Mouse (Mus musculus): ENCODE data around the gene Krt33a. TPM values are rescaled to one million over a fixed set of nuclear protein-coding genes. Genes with fewer than 3 reads are reported as not detected.

Gene Krt33a
- total and polyA plus RNA-seq, 3 experiments: not detected

- H3K27ac ChIP-seq (ENCODE audit: control insufficient read depth, low read depth, low read length): no peak overlapping the region
- no peaks in the 10 kb centered on the region for H3K4me1 ChIP-seq (ENCODE audit: control insufficient read depth in 1 of 2, insufficient read depth in 2 of 2, low read length in 2 of 2)
- no peaks in the 10 kb centered on the region for H3K79me2 ChIP-seq (ENCODE audit: control insufficient read depth, insufficient read depth, low read length, poor library complexity)
- H3K36me3 ChIP-seq (ENCODE audit: control insufficient read depth in 1 of 2, insufficient read depth in 2 of 2, low read length in 2 of 2): no peaks in the 10 kb centered on the region
- no peak for DNase-seq (ENCODE audit: low read depth, low spot score)
- no peaks in the 10 kb centered on the region for H3K27me3 ChIP-seq (ENCODE audit: control insufficient read depth in 1 of 2, insufficient read depth in 2 of 2, low read length in 2 of 2)
- H3K9me3 ChIP-seq (replicated peaks; ENCODE audit: insufficient read depth, low read length): no peaks in the 10 kb centered on the region
- TF ChIP-seq ZMIZ1 (IDR thresholded peaks at IDR 0.05; ENCODE audit: low read depth, low read length): no peak
- no peak for TF ChIP-seq CHD2 (IDR thresholded peaks at IDR 0.05; ENCODE audit: low read length)
- no peak for TF ChIP-seq HCFC1 (IDR thresholded peaks at IDR 0.05; ENCODE audit: low read depth, low read length)
- TF ChIP-seq RAD21 (IDR thresholded peaks at IDR 0.05; ENCODE audit: low read depth, low read length): no peak
- TF ChIP-seq ELF1 (IDR thresholded peaks at IDR 0.05; ENCODE audit: low read depth, low read length): no peak
- no peak for TF ChIP-seq MYC (IDR thresholded peaks at IDR 0.05; ENCODE audit: low read depth, low read length)
- no peak for TF ChIP-seq GABPA (IDR thresholded peaks at IDR 0.05; ENCODE audit: low read depth, low read length)
- TF ChIP-seq MYB (IDR thresholded peaks at IDR 0.05; ENCODE audit: low read depth, low read length): no peak
- TF ChIP-seq ZC3H11A (IDR thresholded peaks at IDR 0.05; ENCODE audit: low read depth, low read length): no peak
- TF ChIP-seq POLR2AphosphoS5 (IDR thresholded peaks at IDR 0.05; ENCODE audit: borderline replicate concordance, low read depth, low read length): no peak
- no peak for TF ChIP-seq POLR2A (IDR thresholded peaks at IDR 0.05; ENCODE audit: control insufficient read depth in 1 of 2, insufficient read depth in 1 of 2, low read depth in 1 of 2, low read length in 2 of 2, poor library complexity in 1 of 2)
- TF ChIP-seq NELFE (IDR thresholded peaks at IDR 0.05; ENCODE audit: low read depth, low read length): no peak
- no peak for TF ChIP-seq JUND (IDR thresholded peaks at IDR 0.05; ENCODE audit: low read depth, low read length)
- TF ChIP-seq TBP (IDR thresholded peaks at IDR 0.05; ENCODE audit: low read depth, low read length): no peak
- no peak overlapping the region for H3K9ac ChIP-seq (ENCODE audit: control insufficient read depth, low read depth, low read length, poor library complexity, severe bottlenecking)
- no peak overlapping the region for H3K4me3 ChIP-seq (ENCODE audit: control insufficient read depth in 1 of 2, insufficient read depth in 1 of 2, low read depth in 2 of 2, low read length in 2 of 2)
These were observed 27.5 kb downstream of the Krt33a start for GRCm38 (mm10) chr11:99988530-99988929.

GRCm38 (mm10) chr11:99986180-99986647 lies 29.8 kb downstream of the Krt33a start, which contains the start of gene Krtap16-1:
Krtap16-1 (minus strand) TSS chr11:99986597.
- no peak for DNase-seq (ENCODE audit: low read depth, low spot score)
- no peaks in the 10 kb centered on the region for H3K79me2 ChIP-seq (ENCODE audit: control insufficient read depth, insufficient read depth, low read length, poor library complexity)
- no peaks in the 10 kb centered on the region for H3K36me3 ChIP-seq (ENCODE audit: control insufficient read depth in 1 of 2, insufficient read depth in 2 of 2, low read length in 2 of 2)
- TF ChIP-seq MAZ (IDR thresholded peaks at IDR 0.05; ENCODE audit: low read depth, low read length): no peak
- no peak for TF ChIP-seq ZNF384 (IDR thresholded peaks at IDR 0.05; ENCODE audit: low read depth, low read length)
- TF ChIP-seq ZMIZ1 (IDR thresholded peaks at IDR 0.05; ENCODE audit: low read depth, low read length): no peak
- no peak for TF ChIP-seq SIN3A (IDR thresholded peaks at IDR 0.05; ENCODE audit: low read length)
- TF ChIP-seq ZKSCAN1 (IDR thresholded peaks at IDR 0.05; ENCODE audit: low read depth, low read length): no peak
- TF ChIP-seq TAL1 (IDR thresholded peaks at IDR 0.05; ENCODE audit: low read length): no peak
- H3K9ac ChIP-seq (ENCODE audit: control insufficient read depth, low read depth, low read length, poor library complexity, severe bottlenecking): no peak within 1 kb of the TSS
- H3K27ac ChIP-seq (ENCODE audit: control insufficient read depth, low read depth, low read length): no peak within 1 kb of the TSS
- no peaks in the 10 kb centered on the region for H3K4me1 ChIP-seq (ENCODE audit: control insufficient read depth in 1 of 2, insufficient read depth in 2 of 2, low read length in 2 of 2)
- no peaks in the 10 kb centered on the region for H3K9me3 ChIP-seq (replicated peaks; ENCODE audit: insufficient read depth, low read length)
- no peak within 1 kb of the TSS for H3K4me3 ChIP-seq (ENCODE audit: control insufficient read depth in 1 of 2, insufficient read depth in 1 of 2, low read depth in 2 of 2, low read length in 2 of 2)
- no peaks in the 10 kb centered on the region for H3K27me3 ChIP-seq (ENCODE audit: control insufficient read depth in 1 of 2, insufficient read depth in 2 of 2, low read length in 2 of 2)
